Mouse (Mus musculus) liver, postnatal 0 days (tissue): ENCODE measurements around the gene F2rl1.

Experiments used
- CTCF ChIP-seq: sonication (generic); IDR thresholded peaks from 2 replicates; pipeline ENCODE4 v1.5.1; 2016; ENCODE audit warnings: antibody characterized with exemption, low read depth
- EP300 ChIP-seq: IDR thresholded peaks from 2 replicates; pipeline ENCODE4 v1.6.1; 2016; ENCODE audit warnings: antibody characterized with exemption, low read depth, mild to moderate bottlenecking

DNA sequence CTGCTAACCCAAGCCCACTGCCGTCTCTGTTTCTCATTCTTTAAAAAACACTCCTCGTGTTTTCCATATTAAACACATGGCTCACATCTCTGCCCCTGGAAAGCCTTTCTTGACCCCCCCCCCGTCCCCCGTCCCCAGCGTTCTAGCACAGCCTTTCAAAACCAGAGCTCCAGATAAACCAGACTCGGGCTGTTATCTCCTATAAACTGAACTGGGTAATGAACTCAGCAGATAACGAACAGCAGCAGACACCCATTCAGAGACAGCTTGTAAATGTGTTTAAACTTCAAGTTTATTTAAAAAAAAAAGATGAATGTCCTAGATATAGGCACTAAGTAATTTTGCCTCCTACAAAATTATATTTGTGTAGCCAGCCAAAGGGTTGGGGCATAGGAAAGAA is 49.9 kb downstream of the F2rl1 start:
- TF ChIP-seq CTCF (no peak), EP300 (peak; percentile 80)
